8 mouse cellular contexts compared by ENCODE assay signal in genomic region chr3:108145534-108146445, GRCm38 (mm10). TPM values are rescaled to one million over a fixed set of nuclear protein-coding genes. Genes with fewer than 3 reads are reported as not detected.
DNase-seq lines count a peak whose midpoint lies in the region; ATAC-seq lines count a peak whose summit lies in the region.

Gnai3 (minus strand) TSS chr3:108146146.

- peak; percentile 89 for ATAC-seq in heart, embryonic 13.5 days (ENCODE audit: extremely low read depth, insufficient number of reproducible peaks, low FRiP score, low TSS enrichment)
- ATAC-seq in liver, embryonic 12.5 days: peak; percentile 95
- peak; percentile 95 for ATAC-seq in stomach, embryonic 15.5 days (ENCODE audit: insufficient read depth, low FRiP score, low read depth)

- no peaks in the 10 kb centered on the region for H3K27me3 ChIP-seq in heart, embryonic 13.5 days (replicated peaks)
- no peaks in the 10 kb centered on the region for H3K27me3 ChIP-seq in liver, embryonic 12.5 days (replicated peaks)
- H3K27me3 ChIP-seq in stomach, embryonic 15.5 days (replicated peaks): no peaks in the 10 kb centered on the region

- H3K9me3 ChIP-seq in heart, embryonic 13.5 days: no peaks in the 10 kb centered on the region
- H3K9me3 ChIP-seq in liver, embryonic 12.5 days (replicated peaks): no peaks in the 10 kb centered on the region
- H3K9me3 ChIP-seq in stomach, embryonic 15.5 days: no peaks in the 10 kb centered on the region

- H3K9ac ChIP-seq in heart, embryonic 13.5 days: peak within 1 kb of the TSS; percentile 94
- H3K9ac ChIP-seq in liver, embryonic 12.5 days: peak within 1 kb of the TSS; percentile 96
- peak within 1 kb of the TSS; percentile 78 for H3K9ac ChIP-seq in stomach, embryonic 15.5 days

- peak within 1 kb of the TSS; percentile 96 for H3K4me3 ChIP-seq in brown adipose tissue, adult 24 weeks (ENCODE audit: insufficient read depth, low read depth, low read length)
- peak within 1 kb of the TSS; percentile 90 for H3K4me3 ChIP-seq in heart, embryonic 13.5 days
- H3K4me3 ChIP-seq in liver, embryonic 12.5 days: peak within 1 kb of the TSS; percentile 97
- H3K4me3 ChIP-seq in stomach, embryonic 15.5 days (replicated peaks): peak within 1 kb of the TSS; percentile 96

- peaks cover 8% of the 10 kb centered on the region for H3K36me3 ChIP-seq in heart, embryonic 13.5 days
- peaks cover 16% of the 10 kb centered on the region for H3K36me3 ChIP-seq in liver, embryonic 12.5 days
- H3K36me3 ChIP-seq in stomach, embryonic 15.5 days: no peaks in the 10 kb centered on the region

- H3K27ac ChIP-seq in brown adipose tissue, adult 24 weeks (replicated peaks; ENCODE audit: low read depth, low read length): peak within 1 kb of the TSS; percentile 85
- H3K27ac ChIP-seq in heart, embryonic 13.5 days (replicated peaks): peak within 1 kb of the TSS; percentile 95
- H3K27ac ChIP-seq in liver, embryonic 12.5 days: peak within 1 kb of the TSS; percentile 98
- H3K27ac ChIP-seq in stomach, embryonic 15.5 days: peak within 1 kb of the TSS; percentile 93

- DNase-seq in CD4-positive, CD25-positive, alpha-beta regulatory T cell, adult 2 months (ENCODE audit: low read depth, low spot score): peak; percentile 97
- peak; percentile 37 for DNase-seq in fat pad, adult 2 months (ENCODE audit: extremely low read depth, low read depth, low spot score)
- peak; percentile 95 for DNase-seq in kidney, postnatal 10 days
- peak; percentile 89 to 91 for DNase-seq in natural killer cell, adult 2 months (ENCODE audit: low spot score in 2 of 2)

- no peaks in the 10 kb centered on the region for H3K4me1 ChIP-seq in brown adipose tissue, adult 24 weeks (ENCODE audit: control insufficient read depth, insufficient read depth, insufficient read length, low read length)
- peaks cover 32% of the 10 kb centered on the region for H3K4me1 ChIP-seq in heart, embryonic 13.5 days
- H3K4me1 ChIP-seq in liver, embryonic 12.5 days: peaks cover 52% of the 10 kb centered on the region
- H3K4me1 ChIP-seq in stomach, embryonic 15.5 days: peaks cover 18% of the 10 kb centered on the region; the same call in 1 of the 2 replicates

- peak within 1 kb of the TSS; percentile 70 for H3K4me2 ChIP-seq in heart, embryonic 13.5 days
- H3K4me2 ChIP-seq in liver, embryonic 12.5 days: peak within 1 kb of the TSS; percentile 79
- H3K4me2 ChIP-seq in stomach, embryonic 15.5 days: peak within 1 kb of the TSS; percentile 76

- WGBS in heart, embryonic 13.5 days: under 1% methylated on average over 63 of the region's 63 CpGs
- under 1% methylated on average over 63 of the region's 63 CpGs for WGBS in liver, embryonic 12.5 days (ENCODE audit: insufficient replicate concordance)
- under 1% methylated on average over 63 of the region's 63 CpGs for WGBS in stomach, embryonic 15.5 days

RNA-seq across cellular contexts. Expression of gene Gnai3, which starts in this region (rescaled TPM):
- 20.7 and 24.7 TPM in 2 replicates for polyA plus RNA-seq in brown adipose tissue, adult 24 weeks (2012; ENCODE audit: insufficient read depth, insufficient read length, missing spikeins)
- 74.7 and 76.3 TPM in 2 replicates for polyA plus RNA-seq in heart, embryonic 13.5 days (2015; fragmentation: Nextera tagmentation; extraction: Ambion mirVana)
- 89.0 and 91.7 TPM in 2 replicates for polyA plus RNA-seq in liver, embryonic 12.5 days (2016; fragmentation: Nextera tagmentation; extraction: Ambion mirVana)
- polyA plus RNA-seq in stomach, embryonic 15.5 days (2015; fragmentation: Nextera tagmentation; extraction: Ambion mirVana): 161 and 169 TPM in 2 replicates

Comparison
In these comparisons a context has a peak if more than half of its experiments do, and no peak if none do; other contexts are left out.
1. Peak in every context shown above with its lines: DNase-seq, ATAC-seq, H3K4me3 ChIP-seq and H3K27ac ChIP-seq.
2. DNase-seq: peak in every context shown above with its lines; median percentile 97 in CD4-positive, CD25-positive, alpha-beta regulatory T cell, adult 2 months; 95 in kidney, postnatal 10 days; 90 in natural killer cell, adult 2 months; 37 in fat pad, adult 2 months.